Mouse (Mus musculus) spleen, adult 10 weeks (tissue): ENCODE data around the gene Mapkapk3. TPM values are rescaled to one million over a fixed set of nuclear protein-coding genes. Genes with fewer than 3 reads are reported as not detected.

Experiments used
- polyA plus RNA-seq: library from polyadenylated mRNA; stranded (reverse); fragments of 350-450 nt; fragmentation: Illumina TruSeq; extraction: RNeasy Lipid Tissue Mini Kit (QIAGEN cat#74804); gene quantifications from one replicate; pipeline ENCODE4 v1.2.3, GENCODE M21; 2015; ENCODE audit warnings: low replicate concordance; ENCODE audit not compliant: insufficient read depth

Mapkapk3 gene
- polyA plus RNA-seq: 29.4 TPM

GRCm38 (mm10) chr9:107289211-107290076 is at the start of gene Mapkapk3:
TSS of gene Mapkapk3 (minus strand) at chr9:107289877.

GRCm38 (mm10) chr9:107338172-107338883 is 48.7 kb upstream of the Mapkapk3 start, which contains the start of gene Hemk1:
TSS of gene Hemk1 (minus strand) at chr9:107338350.

GRCm38 (mm10) chr9:107296016-107296040 is 6.2 kb upstream of the Mapkapk3 start, which contains the start of gene Cish:
TSS of gene Cish (plus strand) at chr9:107296026.

GRCm38 (mm10) chr9:107231539-107232139 is 58.0 kb downstream of the Mapkapk3 start, which contains the start of gene Dock3:
TSS of gene Dock3 (minus strand) at chr9:107231909.

Other genes with a start within 250 kb of the Mapkapk3 start
- gene Dock3, start 58.0 kb downstream of the Mapkapk3 start, polyA plus RNA-seq: 0.41 TPM
- 3.9 TPM for gene Cish, start 6.1 kb upstream of the Mapkapk3 start, polyA plus RNA-seq
- 12.2 TPM for gene Hemk1, start 48.5 kb upstream of the Mapkapk3 start, polyA plus RNA-seq
- gene 6430571L13Rik, start 50.7 kb upstream of the Mapkapk3 start, polyA plus RNA-seq: 0.30 TPM
- gene Cacna2d2, start 109.7 kb upstream of the Mapkapk3 start, polyA plus RNA-seq: 0.33 TPM
- gene Tmem115, start 244.1 kb upstream of the Mapkapk3 start, polyA plus RNA-seq: 5.3 TPM